Mouse (Mus musculus) small intestine, adult 2 months (tissue): ENCODE data around the gene Spint2.

Experiments
- CTCF ChIP-seq: fragments of 200-500 bp; IDR thresholded peaks from 2 replicates; pipeline ENCODE4 v1.5.1; 2012; ENCODE audit warnings: low read depth, mild to moderate bottlenecking, control low read depth, inconsistent platforms, low read length, moderate library complexity, mixed read lengths; ENCODE audit not compliant: insufficient replicate concordance, insufficient read length; ENCODE audit errors: extremely low read depth
- POLR2A ChIP-seq: fragments of 200-500 bp; IDR thresholded peaks from 2 replicates; pipeline ENCODE4 v1.6.1; 2012; ENCODE audit warnings: low read depth, mild to moderate bottlenecking, control low read depth, inconsistent platforms, low read length, moderate library complexity

GRCm38 (mm10) chr7:29246015-29246414 is 35.7 kb downstream of the Spint2 start:
- TF ChIP-seq CTCF (no peak), POLR2A (0 out of 2 replicates have a peak, but pooled peaks have one; percentile 5)
